Mouse (Mus musculus): ENCODE results near the gene Bgn. TPM values are rescaled to one million over a fixed set of nuclear protein-coding genes. Genes with fewer than 3 reads are reported as not detected.
A peak's percentile ranks its signal among the peaks of the same experiment; 100 is the strongest.

The Bgn gene
- 10 to 100 TPM; 15.5 to 17.6 TPM for total RNA-seq (2021)
- long read RNA-seq, experiment 1, transcript Bgn-201 (8 exons, 2,419 nt), result major isoform, 7 of 9 reads
- long read RNA-seq, experiment 1, partial matches to known transcripts, result 1 of 9 reads
- long read RNA-seq, experiment 1, other reads (novel, unspliced or antisense), result 1 of 9 reads
- long read RNA-seq, experiment 2, transcript Bgn-201 (8 exons, 2,419 nt), result major isoform, 12 of 14 reads
- long read RNA-seq, experiment 2, partial matches to known transcripts, result 0 of 14 reads
- long read RNA-seq, experiment 2, other reads (novel, unspliced or antisense), result 2 of 14 reads

- H3K4me3 ChIP-seq, result no peak within 1 kb of the TSS
- TF ChIP-seq CTCF (IDR thresholded peaks at IDR 0.05), result no peak
- intact Hi-C loops (cut with DNase I), result no loop called here
Observed at GRCm38 (mm10) chrX:73483484-73483810, at the start of gene Bgn. Gene Bgn, plus strand, starts transcription at chrX:73483602.

GRCm38 (mm10) chrX:73435252-73435651 lies 48.1 kb upstream of the Bgn start, which contains the start of gene Trex2:
Gene Trex2, minus strand, starts transcription at chrX:73435344.
- TF ChIP-seq CTCF (IDR thresholded peaks at IDR 0.05), result no peak
- DNase-seq (ENCODE audit: extremely low spot score in 1 of 2, low spot score in 2 of 2), result no peak
- intact Hi-C loops (cut with DNase I), result loop anchor here (10.0 kb wide), 1 partner anchor 380 kb away; no protein-coding TSS in a partner anchor
- no peak within 1 kb of the TSS for H3K27ac ChIP-seq
- no peak within 1 kb of the TSS for H3K4me3 ChIP-seq

More at GRCm38 (mm10) chrX:73483484-73483810, at the start of gene Bgn:
- DNase-seq (ENCODE audit: extremely low spot score in 1 of 2, low spot score in 2 of 2), result no peak
- H3K27ac ChIP-seq, result no peak within 1 kb of the TSS

- intact Hi-C loops (cut with DNase I), result no loop called here
- no peak for TF ChIP-seq CTCF (IDR thresholded peaks at IDR 0.05)
- no peak overlapping the region for H3K27ac ChIP-seq
- DNase-seq (ENCODE audit: extremely low spot score in 1 of 2, low spot score in 2 of 2), result no peak
- H3K4me3 ChIP-seq, result no peak overlapping the region
Observed at GRCm38 (mm10) chrX:73441428-73441827, 42.0 kb upstream of the Bgn start.

- H3K27ac ChIP-seq, result no peak overlapping the region
- peak; percentile 68 for TF ChIP-seq CTCF (IDR thresholded peaks at IDR 0.05)
- intact Hi-C loops (cut with DNase I), result loop anchor here (2.0 kb wide), 1 partner anchor 41 kb away; no protein-coding TSS in a partner anchor
Observed at GRCm38 (mm10) chrX:73451949-73452348, 31.5 kb upstream of the Bgn start.

GRCm38 (mm10) chrX:73458877-73459392 lies 24.5 kb upstream of the Bgn start, which contains the start of gene Haus7:
Gene Haus7, minus strand, starts transcription at chrX:73459044.
- Histone ChIP-seq H3K4me3 (peak within 1 kb of the TSS; percentile 47), H3K27ac (no peak within 1 kb of the TSS)
- intact Hi-C loops (cut with DNase I), result no loop called here

More at GRCm38 (mm10) chrX:73451949-73452348, 31.5 kb upstream of the Bgn start:
- peak; percentile 45 to 68 for DNase-seq (ENCODE audit: extremely low spot score in 1 of 2, low spot score in 2 of 2)
- H3K4me3 ChIP-seq, result no peak overlapping the region

DNA sequence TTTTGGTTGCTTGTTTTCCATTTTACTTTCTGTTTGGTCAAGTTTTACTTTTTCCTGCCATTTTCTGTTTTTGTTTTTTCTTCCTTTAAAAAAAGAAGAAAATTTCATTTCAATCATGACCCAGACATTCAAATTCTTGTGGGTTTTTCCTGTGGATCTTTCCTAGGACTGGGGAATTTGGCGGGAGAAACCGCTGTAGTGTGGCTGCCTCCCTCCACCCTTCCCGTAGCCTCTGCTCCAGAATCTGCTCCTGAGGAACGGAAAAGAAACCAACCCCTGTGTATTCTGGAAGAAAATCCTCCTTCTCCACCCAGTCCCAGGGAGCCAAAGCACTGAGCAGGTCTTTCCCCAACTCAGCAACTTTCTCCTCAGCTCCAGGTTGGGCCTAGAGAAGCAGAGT lies 22.6 kb upstream of the Bgn start:
- Histone ChIP-seq H3K27ac (no peak overlapping the region), H3K4me3 (no peak overlapping the region)
- intact Hi-C loops (cut with DNase I), result no loop called here
- no peak for TF ChIP-seq CTCF (IDR thresholded peaks at IDR 0.05)
- no peak for DNase-seq (ENCODE audit: extremely low spot score in 1 of 2, low spot score in 2 of 2)

More at GRCm38 (mm10) chrX:73458877-73459392, 24.5 kb upstream of the Bgn start, which contains the start of gene Haus7:
- DNase-seq (ENCODE audit: extremely low spot score in 1 of 2, low spot score in 2 of 2), result peak; percentile 85 to 88
- TF ChIP-seq CTCF (IDR thresholded peaks at IDR 0.05), result peak; percentile 39

GRCm38 (mm10) chrX:73465483-73466186 lies 17.8 kb upstream of the Bgn start:
- peak in 1 of 2 experiments; percentile 8 for DNase-seq (ENCODE audit: extremely low spot score in 1 of 2, low spot score in 2 of 2)

GRCm38 (mm10) chrX:73467446-73468241 lies 15.8 kb upstream of the Bgn start:
- DNase-seq (ENCODE audit: extremely low spot score in 1 of 2, low spot score in 2 of 2), result no peak
- no peak for TF ChIP-seq CTCF (IDR thresholded peaks at IDR 0.05)
- H3K4me3 ChIP-seq, result no peak overlapping the region
- intact Hi-C loops (cut with DNase I), result no loop called here
- H3K27ac ChIP-seq, result no peak overlapping the region

More at GRCm38 (mm10) chrX:73465483-73466186, 17.8 kb upstream of the Bgn start:
- Histone ChIP-seq H3K4me3 (no peak overlapping the region), H3K27ac (no peak overlapping the region)
- intact Hi-C loops (cut with DNase I), result no loop called here
- no peak for TF ChIP-seq CTCF (IDR thresholded peaks at IDR 0.05)

- no peak for TF ChIP-seq CTCF (IDR thresholded peaks at IDR 0.05)
- no peak overlapping the region for H3K4me3 ChIP-seq
- intact Hi-C loops (cut with DNase I), result no loop called here
- DNase-seq (ENCODE audit: extremely low spot score in 1 of 2, low spot score in 2 of 2), result no peak
- H3K27ac ChIP-seq, result no peak overlapping the region
Observed at GRCm38 (mm10) chrX:73468330-73468729, 15.1 kb upstream of the Bgn start.

- Histone ChIP-seq H3K4me3 (no peak overlapping the region), H3K27ac (no peak overlapping the region)
- no peak for DNase-seq (ENCODE audit: extremely low spot score in 1 of 2, low spot score in 2 of 2)
- intact Hi-C loops (cut with DNase I), result no loop called here
- no peak for TF ChIP-seq CTCF (IDR thresholded peaks at IDR 0.05)
Observed at GRCm38 (mm10) chrX:73468752-73469151, 14.7 kb upstream of the Bgn start.

- Histone ChIP-seq H3K4me3 (no peak overlapping the region), H3K27ac (no peak overlapping the region)
- intact Hi-C loops (cut with DNase I), result no loop called here
- DNase-seq (ENCODE audit: extremely low spot score in 1 of 2, low spot score in 2 of 2), result no peak
- TF ChIP-seq CTCF (IDR thresholded peaks at IDR 0.05), result no peak
Observed at GRCm38 (mm10) chrX:73471764-73472163, 11.6 kb upstream of the Bgn start.
